Mouse (Mus musculus): ENCODE data around the gene Gm973.

DNA sequence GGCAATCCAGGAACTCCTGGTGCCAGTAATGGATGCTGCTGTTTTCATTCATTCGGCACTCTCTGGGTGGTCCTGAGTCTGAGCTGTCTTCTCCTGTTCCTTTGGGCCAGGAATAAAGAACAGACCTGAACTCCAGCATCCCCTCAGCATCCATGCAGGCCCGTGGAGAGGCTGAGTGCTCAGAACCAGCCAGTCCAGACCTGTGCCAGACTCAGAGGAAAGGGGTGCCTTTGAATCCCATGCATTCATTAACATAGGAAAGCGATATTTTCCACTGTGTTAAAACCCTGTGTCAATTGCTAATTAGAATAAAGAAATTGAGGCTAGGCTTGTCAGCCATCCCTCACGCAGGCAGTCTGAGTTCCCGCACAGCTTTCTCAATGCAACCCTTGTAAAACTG, 37.6 kb downstream of the Gm973 start:
- TF ChIP-seq GATA1 (IDR thresholded peaks at IDR 0.05; ENCODE audit: low read length) (no peak), TAL1 (IDR thresholded peaks at IDR 0.05; ENCODE audit: low read length) (no peak)
